Mouse (Mus musculus): Measurements from ENCODE around the gene Gm7138.
"Not testable (repeated sequence)": the region's sequence is repeated elsewhere in the genome, so short reads cannot be mapped to it uniquely, and the experiment has no call there.

Gm7138 gene

DNA sequence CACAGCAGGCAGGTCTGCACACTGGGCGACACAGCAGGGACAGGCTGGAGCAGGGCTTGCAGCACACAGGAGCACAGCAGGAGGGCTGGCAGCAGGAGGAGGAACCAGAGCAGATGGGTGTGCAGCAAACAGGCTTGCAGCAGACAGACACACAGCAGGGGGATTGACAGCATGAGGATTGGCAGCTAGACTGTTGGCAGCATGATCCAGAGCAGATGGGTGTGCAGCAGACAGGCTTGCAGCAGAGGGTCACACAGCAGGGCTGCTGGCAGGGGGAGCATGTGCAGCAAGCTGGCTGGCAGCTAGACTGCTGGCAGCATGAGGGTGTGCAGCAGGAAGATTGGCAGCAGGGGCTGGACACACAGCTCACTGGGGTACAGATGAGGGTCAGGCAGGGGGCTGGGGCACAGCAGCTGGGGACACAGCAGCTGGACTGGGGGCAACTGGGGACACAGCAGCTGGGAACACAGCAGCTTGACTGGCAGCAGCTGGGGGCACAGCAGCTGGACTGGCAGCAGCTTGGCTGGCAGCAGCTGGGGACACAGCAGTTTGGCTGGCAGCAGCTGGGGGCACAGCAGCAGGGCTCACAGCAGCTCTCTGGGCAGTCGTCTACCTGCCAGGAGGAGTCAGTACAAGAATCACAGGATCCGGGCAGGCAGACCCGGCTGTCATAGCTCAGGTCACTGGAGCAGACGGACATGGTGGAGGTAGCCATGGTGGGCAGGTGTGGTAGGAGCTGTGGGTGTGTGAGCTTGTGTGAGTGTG, 34.6 kb downstream of the Gm7138 start, which contains the start of gene Gm18596:
Gene Gm18596 (minus strand): TSS at position 715 of the 765 bp plus-strand sequence.
- DNase-seq (ENCODE audit: low spot score) = not testable (repeated sequence)

- no peak for DNase-seq (ENCODE audit: low spot score)
These were observed 37.8 kb downstream of the Gm7138 start for GRCm38 (mm10) chr10:77738929-77739328.

GRCm38 (mm10) chr10:77735928-77736327, 40.8 kb downstream of the Gm7138 start:
- DNase-seq (ENCODE audit: low spot score) = no peak

DNA sequence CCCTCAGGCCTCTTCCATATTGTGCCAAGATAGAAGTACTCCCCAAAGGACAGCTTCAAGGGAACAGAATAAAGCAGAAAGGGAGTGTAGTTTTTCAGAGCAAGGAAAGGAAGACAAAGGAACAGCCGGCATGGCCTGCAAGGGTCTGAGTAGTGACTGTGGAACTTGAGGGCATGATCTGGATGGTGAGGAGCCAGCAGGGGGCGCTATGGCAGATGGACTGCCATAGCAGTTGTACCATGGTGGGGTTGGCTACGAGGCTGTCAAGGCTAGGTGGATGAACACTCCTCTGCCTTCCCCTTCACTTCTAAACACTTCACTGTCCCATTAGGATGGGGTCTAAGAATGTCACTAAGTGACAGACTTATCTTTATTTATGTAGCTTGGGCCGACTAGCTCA, 47.5 kb downstream of the Gm7138 start:
- no peak for DNase-seq (ENCODE audit: low spot score)

DNA sequence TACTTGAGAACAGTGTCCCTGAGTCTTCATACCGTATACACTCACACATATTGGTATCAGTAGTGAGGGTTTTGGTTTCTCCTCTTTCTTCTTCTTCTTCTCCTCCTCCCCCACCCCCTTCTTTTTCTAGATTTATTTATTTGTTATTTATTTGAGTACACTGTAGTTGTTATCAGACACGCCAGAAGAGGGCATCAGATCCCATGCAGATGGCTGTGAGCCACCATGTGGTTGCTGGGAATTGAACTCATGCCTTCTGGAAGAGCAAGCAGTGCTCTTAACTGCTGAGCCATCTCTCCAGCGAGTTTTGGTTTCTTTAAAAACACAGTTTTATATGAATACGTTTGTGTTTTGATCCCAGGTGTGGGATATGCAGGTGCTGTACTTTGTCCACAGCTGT, 48.5 kb downstream of the Gm7138 start:
- DNase-seq (ENCODE audit: low spot score) = no peak
